8 mouse cellular contexts compared by ENCODE assay signal in the genomic region with DNA sequence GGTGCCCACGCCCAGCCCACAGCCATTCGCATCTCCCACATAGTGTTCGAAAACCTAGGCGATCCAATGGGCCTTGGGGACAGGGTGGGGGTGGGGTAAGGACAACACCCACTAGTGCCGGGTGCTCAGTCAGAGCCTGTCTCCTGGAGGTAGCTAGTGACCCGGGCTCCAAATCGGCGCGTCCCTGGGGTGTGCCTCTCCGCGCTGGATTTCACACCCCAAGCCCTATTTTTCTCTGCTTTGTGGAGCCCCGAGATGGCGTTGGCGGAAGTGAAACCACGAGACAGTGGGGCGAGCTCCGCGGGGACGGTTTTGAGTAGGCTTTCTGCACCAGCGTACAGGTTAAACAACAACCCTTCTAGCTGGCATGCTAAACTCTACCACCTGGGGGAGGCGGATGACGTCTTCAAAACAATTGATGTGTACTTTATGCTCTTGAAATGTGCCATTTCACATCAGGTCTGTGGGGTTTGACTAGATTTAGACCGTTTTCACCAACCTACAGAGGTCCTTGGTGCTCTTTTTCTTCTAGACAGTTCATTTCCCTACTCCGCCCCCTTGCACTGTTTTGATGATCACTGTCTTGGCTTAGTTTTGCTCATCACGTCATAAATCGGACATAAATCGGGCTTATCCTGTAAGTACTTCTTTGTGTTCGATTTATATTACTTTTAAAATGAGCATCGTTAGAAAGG. TPM values are rescaled to one million over a fixed set of nuclear protein-coding genes. Genes with fewer than 3 reads are reported as not detected.
DNase-seq lines count a peak whose midpoint lies in the region; ATAC-seq lines count a peak whose summit lies in the region.

No protein-coding gene starts in this region.

- H3K4me3 ChIP-seq in embryonic facial prominence, embryonic 13.5 days, result peak overlapping the region; percentile 62
- peak overlapping the region; percentile 61 for H3K4me3 ChIP-seq in heart, embryonic 11.5 days (ENCODE audit: low read depth, low read length)
- peak overlapping the region; percentile 59 for H3K4me3 ChIP-seq in kidney, embryonic 14.5 days (ENCODE audit: low read length)
- peak overlapping the region; percentile 59 for H3K4me3 ChIP-seq in midbrain, embryonic 16.5 days (ENCODE audit: low read depth, low read length)

- peak overlapping the region; percentile 80 for H3K9ac ChIP-seq in embryonic facial prominence, embryonic 13.5 days
- H3K9ac ChIP-seq in heart, embryonic 11.5 days (ENCODE audit: low read depth, low read length), result peak overlapping the region; percentile 74
- peak overlapping the region; percentile 66 for H3K9ac ChIP-seq in kidney, embryonic 14.5 days (ENCODE audit: low read depth, low read length)
- peak overlapping the region; percentile 78 for H3K9ac ChIP-seq in midbrain, embryonic 16.5 days (ENCODE audit: low read depth, low read length)

- H3K27ac ChIP-seq in embryonic facial prominence, embryonic 13.5 days, result peak overlapping the region; percentile 16; the same call in 1 of the 2 replicates
- H3K27ac ChIP-seq in heart, embryonic 11.5 days (ENCODE audit: low read depth, low read length), result peak overlapping the region; percentile 59
- peak overlapping the region; percentile 77 for H3K27ac ChIP-seq in kidney, embryonic 14.5 days (ENCODE audit: low read depth, low read length)
- H3K27ac ChIP-seq in midbrain, embryonic 16.5 days (ENCODE audit: low read length), result peak overlapping the region; percentile 83

- 25% methylated on average over 29 of the region's 29 CpGs for WGBS in embryonic facial prominence, embryonic 13.5 days
- 25% methylated on average over 29 of the region's 29 CpGs for WGBS in heart, embryonic 11.5 days (ENCODE audit: insufficient replicate concordance)
- 26% methylated on average over 29 of the region's 29 CpGs for whole genome bisulfite sequencing in kidney, embryonic 14.5 days
- WGBS in midbrain, embryonic 16.5 days, result 31% methylated on average over 29 of the region's 29 CpGs

- no peaks in the 10 kb centered on the region for H3K4me1 ChIP-seq in embryonic facial prominence, embryonic 13.5 days
- H3K4me1 ChIP-seq in heart, embryonic 11.5 days (ENCODE audit: control insufficient read depth, insufficient read depth, low read length), result no peaks in the 10 kb centered on the region
- no peaks in the 10 kb centered on the region for H3K4me1 ChIP-seq in kidney, embryonic 14.5 days (ENCODE audit: control insufficient read depth, insufficient read depth, low read length)
- peaks cover 4% of the 10 kb centered on the region; the same call in 1 of the 2 replicates for H3K4me1 ChIP-seq in midbrain, embryonic 16.5 days (ENCODE audit: control insufficient read depth, insufficient read depth, low read length)

- DNase-seq in A20 (ENCODE audit: low read depth, low spot score) (peak; percentile 86), liver (peak; percentile 40)
- DNase-seq in adrenal gland, postnatal 14 days, result peak; percentile 50
- peak; percentile 28 to 68 for DNase-seq in spleen, postnatal 10 days (ENCODE audit: low spot score in 2 of 2)

- H3K27me3 ChIP-seq in embryonic facial prominence, embryonic 13.5 days, result peaks cover 9% of the 10 kb centered on the region; the same call in 1 of the 2 replicates
- H3K27me3 ChIP-seq in heart, embryonic 11.5 days (ENCODE audit: control insufficient read depth, insufficient read depth, low read length), result no peaks in the 10 kb centered on the region
- H3K27me3 ChIP-seq in kidney, embryonic 14.5 days (ENCODE audit: control insufficient read depth, insufficient read depth, low read length), result no peaks in the 10 kb centered on the region
- no peaks in the 10 kb centered on the region for H3K27me3 ChIP-seq in midbrain, embryonic 16.5 days (ENCODE audit: control insufficient read depth, insufficient read depth, low read depth, low read length)

- H3K9me3 ChIP-seq in embryonic facial prominence, embryonic 13.5 days, result no peaks in the 10 kb centered on the region
- H3K9me3 ChIP-seq in heart, embryonic 11.5 days (replicated peaks; ENCODE audit: control insufficient read depth, low read length), result no peaks in the 10 kb centered on the region
- no peaks in the 10 kb centered on the region for H3K9me3 ChIP-seq in kidney, embryonic 14.5 days (ENCODE audit: control insufficient read depth, low read length)
- H3K9me3 ChIP-seq in midbrain, embryonic 16.5 days (replicated peaks; ENCODE audit: control insufficient read depth, low read length, poor library complexity, severe bottlenecking), result no peaks in the 10 kb centered on the region

- H3K4me2 ChIP-seq in embryonic facial prominence, embryonic 13.5 days, result peak overlapping the region; percentile 63
- H3K4me2 ChIP-seq in heart, embryonic 11.5 days, result peak overlapping the region; percentile 70
- peak overlapping the region; percentile 58 for H3K4me2 ChIP-seq in kidney, embryonic 14.5 days (replicated peaks; ENCODE audit: low read depth, low read length)
- H3K4me2 ChIP-seq in midbrain, embryonic 16.5 days (ENCODE audit: low read length), result peak overlapping the region; percentile 63

- no peaks in the 10 kb centered on the region for H3K36me3 ChIP-seq in embryonic facial prominence, embryonic 13.5 days
- H3K36me3 ChIP-seq in heart, embryonic 11.5 days (ENCODE audit: control insufficient read depth, insufficient read depth, low read length), result no peaks in the 10 kb centered on the region
- no peaks in the 10 kb centered on the region for H3K36me3 ChIP-seq in kidney, embryonic 14.5 days (ENCODE audit: control insufficient read depth, insufficient read depth, low read length)
- no peaks in the 10 kb centered on the region for H3K36me3 ChIP-seq in midbrain, embryonic 16.5 days (ENCODE audit: control insufficient read depth, insufficient read depth, low read length)

- ATAC-seq in embryonic facial prominence, embryonic 13.5 days (ENCODE audit: insufficient number of reproducible peaks, insufficient read depth, low FRiP score, low TSS enrichment, low read depth), result peak; percentile 85
- ATAC-seq in heart, embryonic 11.5 days (replicated peaks; ENCODE audit: insufficient number of reproducible peaks, low FRiP score, low TSS enrichment), result peak; percentile 79
- ATAC-seq in kidney, embryonic 14.5 days (ENCODE audit: low FRiP score, low TSS enrichment), result peak; percentile 70
- peak; percentile 78 for ATAC-seq in midbrain, embryonic 16.5 days

RNA-seq across cellular contexts. Expression of a gene that starts 1.1 kb away (rescaled TPM):
- 63.2 and 65.5 TPM in 2 replicates for total RNA-seq in adrenal gland, postnatal 14 days (2021)
- 78.8 and 90.8 TPM in 2 replicates for polyA plus RNA-seq in embryonic facial prominence, embryonic 13.5 days (2015; fragmentation: Nextera tagmentation; extraction: Ambion mirVana)
- 57.5 and 69.2 TPM in 2 replicates for polyA plus RNA-seq in heart, embryonic 11.5 days (2014; fragmentation: Nextera tagmentation; extraction: Ambion mirVana)
- polyA plus RNA-seq in kidney, embryonic 14.5 days (2014; fragmentation: Nextera tagmentation; extraction: Ambion mirVana), result 76.3 and 102 TPM in 2 replicates
- polyA plus RNA-seq in midbrain, embryonic 16.5 days (2015; fragmentation: Nextera tagmentation; extraction: Ambion mirVana), result 106 and 121 TPM in 2 replicates

RNA-seq across cellular contexts. Expression of a gene that starts 13.9 kb away (rescaled TPM):
- 76.5 and 85.3 TPM in 2 replicates for total RNA-seq in adrenal gland, postnatal 14 days (2021)
- 45.0 and 48.6 TPM in 2 replicates for polyA plus RNA-seq in embryonic facial prominence, embryonic 13.5 days (2015; fragmentation: Nextera tagmentation; extraction: Ambion mirVana)
- polyA plus RNA-seq in heart, embryonic 11.5 days (2014; fragmentation: Nextera tagmentation; extraction: Ambion mirVana), result 30.9 and 33.0 TPM in 2 replicates
- polyA plus RNA-seq in kidney, embryonic 14.5 days (2014; fragmentation: Nextera tagmentation; extraction: Ambion mirVana), result 46.1 and 49.5 TPM in 2 replicates
- polyA plus RNA-seq in midbrain, embryonic 16.5 days (2015; fragmentation: Nextera tagmentation; extraction: Ambion mirVana), result 36.8 and 37.3 TPM in 2 replicates

Comparison
In these comparisons a context has a peak if more than half of its experiments do, and no peak if none do; other contexts are left out.
1. Peak in every context shown above with its lines: DNase-seq, ATAC-seq, H3K4me3 ChIP-seq and H3K27ac ChIP-seq.
2. H3K27ac ChIP-seq: peak in every context shown above with its lines; median percentile 83 in midbrain, embryonic 16.5 days; 77 in kidney, embryonic 14.5 days; 59 in heart, embryonic 11.5 days; 16 in embryonic facial prominence, embryonic 13.5 days.